Comparison of ENCODE assay signal across 9 mouse cellular contexts in genomic region chr7:104199822-104200221, GRCm38 (mm10). TPM values are rescaled to one million over a fixed set of nuclear protein-coding genes. Genes with fewer than 3 reads are reported as not detected.
DNase-seq lines count a peak whose midpoint lies in the region; ATAC-seq lines count a peak whose summit lies in the region.
"Had no signal": no experiment of that assay in that cellular context is flagged by ENCODE, and none has a peak within 500 bp of the region (broad histone marks: within the 10 kb centered on the region; RNA-seq: fewer than 3 reads in every experiment).

No protein-coding gene starts in this region.

- H3K4me1 ChIP-seq in intestine, embryonic 15.5 days (replicated peaks): no peaks in the 10 kb centered on the region
- H3K4me1 ChIP-seq in limb, embryonic 10.5 days: no peaks in the 10 kb centered on the region
- H3K4me1 ChIP-seq: neural tube, embryonic 13.5 days had no signal

- DNase-seq in left cerebral cortex, adult 11 months (ENCODE audit: low spot score): peak; percentile 7
- DNase-seq in left cerebral cortex, adult 8-10 months (ENCODE audit: low spot score in 2 of 2): no peak
- DNase-seq in c-Kit-positive CD71-negative TER-119-negative erythroid progenitor cells, embryonic 14.5 days (ENCODE audit: low read depth): peak; percentile 56
- DNase-seq in frontal cortex, postnatal 36 days (ENCODE audit: low spot score in 2 of 2): peak; percentile 24 to 38
- peak; percentile 69 for DNase-seq in limb, embryonic 10.5 days (ENCODE audit: low spot score)
- DNase-seq in natural killer cell, adult 2 months (ENCODE audit: low spot score in 2 of 2): peak; percentile 41 to 63
- peak; percentile 35 for DNase-seq in testis, postnatal 14 days (ENCODE audit: low spot score)

- H3K27me3 ChIP-seq in intestine, embryonic 15.5 days (replicated peaks): no peaks in the 10 kb centered on the region
- H3K27me3 ChIP-seq in limb, embryonic 10.5 days (ENCODE audit: low read depth, poor library complexity, severe bottlenecking): no peaks in the 10 kb centered on the region
- H3K27me3 ChIP-seq: neural tube, embryonic 13.5 days had no signal

- 4% methylated on average over 5 of the region's 5 CpGs for WGBS in intestine, embryonic 15.5 days
- WGBS in limb, embryonic 10.5 days: 4% methylated on average over 5 of the region's 5 CpGs

- no peaks in the 10 kb centered on the region for H3K9me3 ChIP-seq in intestine, embryonic 15.5 days
- no peaks in the 10 kb centered on the region for H3K9me3 ChIP-seq in limb, embryonic 10.5 days (replicated peaks)
- H3K9me3 ChIP-seq: neural tube, embryonic 13.5 days had no signal

- no peak overlapping the region for H3K27ac ChIP-seq in intestine, embryonic 15.5 days
- no peak overlapping the region for H3K27ac ChIP-seq in limb, embryonic 10.5 days
- H3K27ac ChIP-seq: neural tube, embryonic 13.5 days had no signal

- H3K4me2 ChIP-seq in intestine, embryonic 15.5 days (replicated peaks): no peak overlapping the region
- H3K4me2 ChIP-seq: neural tube, embryonic 13.5 days had no signal

- H3K9ac ChIP-seq in intestine, embryonic 15.5 days: no peak overlapping the region
- H3K9ac ChIP-seq: neural tube, embryonic 13.5 days had no signal

- no peak overlapping the region for H3K4me3 ChIP-seq in intestine, embryonic 15.5 days (replicated peaks)
- H3K4me3 ChIP-seq in limb, embryonic 10.5 days: no peak overlapping the region
- H3K4me3 ChIP-seq: neural tube, embryonic 13.5 days had no signal

- H3K36me3 ChIP-seq in intestine, embryonic 15.5 days: no peaks in the 10 kb centered on the region
- H3K36me3 ChIP-seq in limb, embryonic 10.5 days: no peaks in the 10 kb centered on the region
- H3K36me3 ChIP-seq: neural tube, embryonic 13.5 days had no signal

- ATAC-seq in intestine, embryonic 15.5 days: peak; percentile 86

RNA-seq across cellular contexts. Expression of gene Olfr649, which starts 4.0 kb away (rescaled TPM):
- not detected for total RNA-seq in left cerebral cortex, adult 8-10 months (2022)
- not detected in 2 replicates for polyA plus RNA-seq in intestine, embryonic 15.5 days (2015; fragmentation: Nextera tagmentation; extraction: Ambion mirVana)
- polyA plus RNA-seq in limb, embryonic 10.5 days (2016; fragmentation: Nextera tagmentation; extraction: Ambion mirVana): not detected in 2 replicates
- polyA plus RNA-seq: neural tube, embryonic 13.5 days had no signal

RNA-seq across cellular contexts. Expression of gene Olfr648, which starts 16.6 kb away (rescaled TPM):
- under 1 TPM in 3 of 4 experiments, not detected in 1; 0.25 to 0.46 (median 0.28) TPM for total RNA-seq in left cerebral cortex, adult 8-10 months (2022)
- 0.14 and 0.21 TPM in 2 replicates for polyA plus RNA-seq in intestine, embryonic 15.5 days (2015; fragmentation: Nextera tagmentation; extraction: Ambion mirVana)
- polyA plus RNA-seq in limb, embryonic 10.5 days (2016; fragmentation: Nextera tagmentation; extraction: Ambion mirVana): 0.16 and 0.29 TPM in 2 replicates

RNA-seq across cellular contexts. Expression of gene Trim6, which starts 18.8 kb away (rescaled TPM):
- total RNA-seq in left cerebral cortex, adult 8-10 months (2022): under 1 TPM in 2 of 4 experiments, not detected in 2; 0.25 to 0.46 TPM
- polyA plus RNA-seq in intestine, embryonic 15.5 days (2015; fragmentation: Nextera tagmentation; extraction: Ambion mirVana): 0.98 and 1.2 TPM in 2 replicates
- 6.4 and 7.0 TPM in 2 replicates for polyA plus RNA-seq in limb, embryonic 10.5 days (2016; fragmentation: Nextera tagmentation; extraction: Ambion mirVana)

RNA-seq across cellular contexts. Expression of gene Olfm5, which starts 35.2 kb away (rescaled TPM):
- total RNA-seq in left cerebral cortex, adult 8-10 months (2022): not detected
- polyA plus RNA-seq in intestine, embryonic 15.5 days (2015; fragmentation: Nextera tagmentation; extraction: Ambion mirVana): not detected in 2 replicates
- not detected in 2 replicates for polyA plus RNA-seq in limb, embryonic 10.5 days (2016; fragmentation: Nextera tagmentation; extraction: Ambion mirVana)
- polyA plus RNA-seq: neural tube, embryonic 13.5 days had no signal

RNA-seq across cellular contexts. Expression of gene Trim34a, which starts 44.4 kb away (rescaled TPM):
- 1 to 10 TPM; 1.3 to 2.8 (median 1.9) TPM for total RNA-seq in left cerebral cortex, adult 8-10 months (2022)
- 1.6 and 2.2 TPM in 2 replicates for polyA plus RNA-seq in intestine, embryonic 15.5 days (2015; fragmentation: Nextera tagmentation; extraction: Ambion mirVana)
- polyA plus RNA-seq in limb, embryonic 10.5 days (2016; fragmentation: Nextera tagmentation; extraction: Ambion mirVana): 0.31 and 0.91 TPM in 2 replicates

Comparison
In these comparisons a context has a peak if more than half of its experiments do, and no peak if none do; other contexts are left out.
1. DNase-seq: peak in left cerebral cortex, adult 11 months (single experiment), c-Kit-positive CD71-negative TER-119-negative erythroid progenitor cells, embryonic 14.5 days (single experiment), frontal cortex, postnatal 36 days (2 of 2), limb, embryonic 10.5 days (single experiment), natural killer cell, adult 2 months (2 of 2) and testis, postnatal 14 days (single experiment); none in left cerebral cortex, adult 8-10 months (0 of 2).